Mouse (Mus musculus) bone marrow macrophage, adult 2 months (primary cell): Measurements from ENCODE around the gene Syne3. TPM values are rescaled to one million over a fixed set of nuclear protein-coding genes. Genes with fewer than 3 reads are reported as not detected.

ENCODE experiments used
- H3K27ac ChIP-seq: 2 replicates; pipeline ENCODE4 v1.5.1; 2012; ENCODE audit warnings: low read depth, low read length; ENCODE audit not compliant: insufficient read depth
- H3K4me1 ChIP-seq: 2 replicates; pipeline ENCODE4 v1.6.1; 2012; ENCODE audit warnings: low read length; ENCODE audit not compliant: control insufficient read depth, insufficient read depth
- H3K4me3 ChIP-seq: 2 replicates; pipeline ENCODE4 v1.5.1; 2012; ENCODE audit warnings: mild to moderate bottlenecking, low read length, moderate library complexity; ENCODE audit not compliant: insufficient read depth
- CTCF ChIP-seq: IDR thresholded peaks from 2 replicates; pipeline ENCODE4 v1.5.1; 2012; ENCODE audit warnings: low read depth, mild to moderate bottlenecking, low read length, moderate library complexity
- POLR2A ChIP-seq: IDR thresholded peaks from 2 replicates; pipeline ENCODE4 v1.6.1; 2012; ENCODE audit warnings: mild to moderate bottlenecking, low read depth, low read length, borderline replicate concordance
- polyA plus RNA-seq: library from polyadenylated mRNA; stranded (reverse); fragments of >200 nt; gene quantifications from 2 replicates; pipeline ENCODE4 v1.2.4, GENCODE M21; 2012; ENCODE audit not compliant: missing spikeins, insufficient read depth, insufficient read length

Syne3 gene
- polyA plus RNA-seq, 1 experiment, result 18.2 TPM

DNA sequence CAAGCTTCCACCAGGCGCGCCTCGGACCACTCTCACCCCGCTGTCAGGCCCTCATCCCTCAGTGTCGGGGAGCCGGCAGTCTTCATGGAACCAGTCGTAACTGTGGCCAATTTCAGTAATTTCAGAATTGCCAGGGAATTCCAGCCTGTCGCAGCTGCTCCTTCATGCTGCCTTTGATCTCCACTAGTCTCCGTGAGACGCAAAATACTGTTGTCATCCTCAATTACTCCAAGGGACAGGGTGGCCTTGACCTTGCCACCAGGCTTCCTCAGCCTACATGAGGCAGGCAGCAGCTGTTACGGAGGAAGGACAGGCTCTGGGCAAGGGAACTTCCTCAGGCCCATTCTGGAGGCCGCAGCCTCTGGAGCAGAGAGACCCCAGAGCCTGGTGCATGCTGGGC is 129.2 kb downstream of the Syne3 start:
- no peak for TF ChIP-seq CTCF
- no peak for TF ChIP-seq POLR2A

More for the DNA sequence above, 129.2 kb downstream of the Syne3 start:
- Histone ChIP-seq H3K4me1 (no peaks in the 10 kb centered on the region), H3K4me3 (no peak overlapping the region), H3K27ac (no peak overlapping the region)

Other genes starting within 250 kb of the Syne3 start
- not detected in 2 replicates for gene Clmn, start 144.7 kb downstream of the Syne3 start, polyA plus RNA-seq
- gene Glrx5, start 22.9 kb upstream of the Syne3 start, polyA plus RNA-seq, result 22.5 and 31.6 TPM in 2 replicates
- gene Tcl1b2, start 136.2 kb upstream of the Syne3 start, polyA plus RNA-seq, result not detected in 2 replicates
- not detected in 2 replicates for gene Tcl1b1, start 149.9 kb upstream of the Syne3 start, polyA plus RNA-seq
- gene Tcl1b5, start 166.5 kb upstream of the Syne3 start, polyA plus RNA-seq, result not detected in 2 replicates
- not detected in 2 replicates for gene Tcl1b3, start 181.2 kb upstream of the Syne3 start, polyA plus RNA-seq
- gene Tcl1b4, start 192.1 kb upstream of the Syne3 start, polyA plus RNA-seq, result not detected in 2 replicates
- not detected in 2 replicates for gene Tcl1, start 213.0 kb upstream of the Syne3 start, polyA plus RNA-seq